Mouse (Mus musculus) hindbrain, embryonic 14.5 days (tissue): ENCODE measurements around the gene Trrap. TPM values are rescaled to one million over a fixed set of nuclear protein-coding genes. Genes with fewer than 3 reads are reported as not detected.

Source experiments
- ATAC-seq: fragments of 200-750 bp; cut with Nextera tagmentation; 2 replicates; pipeline ENCODE4 v1.8.0; 2017; ENCODE audit warnings: moderate number of reproducible peaks, mild to moderate bottlenecking, moderate TSS enrichment, moderate library complexity; ENCODE audit not compliant: low FRiP score
- DNase-seq: peaks from one replicate; pipeline ENCODE4 v3.0.0-alpha.2; 2015; ENCODE audit warnings: low spot score
- H3K27ac ChIP-seq: fragments of 300-500 bp; sonication (generic); 2 replicates; pipeline ENCODE4 v1.5.1; 2014; ENCODE audit warnings: mild to moderate bottlenecking, moderate library complexity
- H3K27me3 ChIP-seq: fragments of 300-500 bp; sonication (generic); 2 replicates; pipeline ENCODE4 v1.6.1; 2014; ENCODE audit warnings: mild to moderate bottlenecking, low read length, mixed read lengths; ENCODE audit not compliant: control insufficient read depth, insufficient read depth
- H3K36me3 ChIP-seq: fragments of 300-500 bp; sonication (generic); replicated peaks from 2 replicates; pipeline ENCODE4 v1.6.1; 2014; ENCODE audit not compliant: control insufficient read depth, insufficient read depth
- H3K4me1 ChIP-seq: fragments of 300-500 bp; sonication (generic); replicated peaks from 2 replicates; pipeline ENCODE4 v1.6.1; 2014; ENCODE audit warnings: antibody characterized with exemption, low read length, mixed read lengths; ENCODE audit not compliant: control insufficient read depth, insufficient read depth
- H3K4me2 ChIP-seq: fragments of 300-500 bp; sonication (generic); replicated peaks from 2 replicates; pipeline ENCODE4 v1.6.1; 2014; ENCODE audit warnings: mild to moderate bottlenecking, moderate library complexity
- H3K4me3 ChIP-seq: fragments of 300-500 bp; sonication (generic); replicated peaks from 2 replicates; pipeline ENCODE4 v1.5.1; 2014; ENCODE audit warnings: mild to moderate bottlenecking, low read length
- H3K9ac ChIP-seq: fragments of 300-500 bp; sonication (generic); 2 replicates; pipeline ENCODE4 v1.6.1; 2014
- H3K9me3 ChIP-seq: fragments of 300-500 bp; sonication (generic); 2 replicates; pipeline ENCODE4 v1.6.1; 2016; ENCODE audit warnings: low read length; ENCODE audit not compliant: control insufficient read depth
- WGBS: fragments of 180-500 bp; shearing (Covaris S2); extraction: QIAGEN DNeasy Blood & Tissue Kit; methylation state at CpG from one replicate; pipeline ENCODE4 v1.1.7; 2014; 5-methylcytosine and 5-hydroxymethylcytosine counted together
- polyA plus RNA-seq: library from polyadenylated mRNA; unstranded; fragments of >200 nt; fragmentation: Nextera tagmentation; extraction: Ambion mirVana; gene quantifications from 2 replicates; pipeline ENCODE4 v1.2.1, GENCODE M21; 2014

The Trrap gene
- polyA plus RNA-seq, 1 experiment from 2014 or later: 86.6 TPM

- Histone ChIP-seq H3K27me3 (no peaks in the 10 kb centered on the region), H3K9ac (no peak overlapping the region), H3K4me1 (no peaks in the 10 kb centered on the region), H3K4me2 (no peak overlapping the region), H3K36me3 (peaks cover 100% of the 10 kb centered on the region), H3K9me3 (no peaks in the 10 kb centered on the region), H3K4me3 (no peak overlapping the region), H3K27ac (no peak overlapping the region)
- DNase-seq (no peak), ATAC-seq (no peak)
- WGBS: 95% methylated on average over 8 of the region's 8 CpGs
These were observed 35.5 kb downstream of the Trrap start for GRCm38 (mm10) chr5:144803066-144803465.

GRCm38 (mm10) chr5:144804181-144804580 lies 36.6 kb downstream of the Trrap start:
- Histone ChIP-seq H3K9me3 (no peaks in the 10 kb centered on the region), H3K36me3 (peaks cover 100% of the 10 kb centered on the region), H3K27ac (no peak overlapping the region), H3K4me2 (no peak overlapping the region), H3K27me3 (no peaks in the 10 kb centered on the region), H3K4me1 (no peaks in the 10 kb centered on the region), H3K4me3 (no peak overlapping the region), H3K9ac (no peak overlapping the region)
- ATAC-seq (no peak), DNase-seq (no peak)
- 91% methylated on average over 7 of the region's 7 CpGs for WGBS

GRCm38 (mm10) chr5:144806931-144807330 lies 39.4 kb downstream of the Trrap start:
- H3K9ac ChIP-seq: no peak overlapping the region
- WGBS: 94% methylated on average over 10 of the region's 10 CpGs

GRCm38 (mm10) chr5:144828365-144829102 lies 61.0 kb downstream of the Trrap start:
- Histone ChIP-seq H3K36me3 (peaks cover 100% of the 10 kb centered on the region), H3K9me3 (no peaks in the 10 kb centered on the region), H3K27me3 (no peaks in the 10 kb centered on the region), H3K4me2 (no peak overlapping the region), H3K4me1 (no peaks in the 10 kb centered on the region), H3K9ac (no peak overlapping the region), H3K27ac (no peak overlapping the region), H3K4me3 (no peak overlapping the region)
- no peak for DNase-seq
- ATAC-seq: no peak
- 95% methylated on average over 20 of the region's 20 CpGs for WGBS

More at GRCm38 (mm10) chr5:144806931-144807330, 39.4 kb downstream of the Trrap start:
- Histone ChIP-seq H3K36me3 (peaks cover 100% of the 10 kb centered on the region), H3K4me1 (no peaks in the 10 kb centered on the region), H3K27ac (no peak overlapping the region), H3K4me2 (no peak overlapping the region), H3K9me3 (no peaks in the 10 kb centered on the region), H3K4me3 (no peak overlapping the region), H3K27me3 (no peaks in the 10 kb centered on the region)
- no peak for ATAC-seq
- no peak for DNase-seq

DNA sequence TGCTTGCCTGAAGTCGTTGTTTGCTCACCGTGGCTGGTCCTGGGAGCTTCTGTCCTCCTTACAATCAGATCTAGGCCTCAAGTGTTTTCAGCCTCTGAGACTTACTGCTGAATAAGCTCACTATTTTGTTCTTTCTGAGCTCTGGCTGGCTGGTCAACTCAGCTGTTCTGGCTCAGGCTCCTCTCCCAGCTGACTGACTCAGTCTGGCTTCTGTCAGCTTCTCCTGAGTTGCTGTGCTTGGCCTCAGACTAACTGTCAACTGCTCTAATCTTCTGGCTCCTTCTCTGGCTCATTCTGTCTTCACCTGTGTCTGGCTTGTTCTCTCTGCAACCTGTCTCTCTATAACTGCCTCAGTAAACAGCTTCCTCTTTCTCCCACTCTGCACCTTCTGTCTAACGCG lies 62.1 kb downstream of the Trrap start:
- Histone ChIP-seq H3K4me3 (no peak overlapping the region), H3K27ac (no peak overlapping the region), H3K36me3 (peaks cover 100% of the 10 kb centered on the region), H3K4me2 (no peak overlapping the region), H3K4me1 (no peaks in the 10 kb centered on the region), H3K9me3 (no peaks in the 10 kb centered on the region), H3K27me3 (no peaks in the 10 kb centered on the region), H3K9ac (no peak overlapping the region)
- no peak for ATAC-seq
- 95% methylated on average over 4 of the region's 4 CpGs for WGBS
- no peak for DNase-seq

- Histone ChIP-seq H3K4me1 (no peaks in the 10 kb centered on the region), H3K9me3 (no peaks in the 10 kb centered on the region), H3K9ac (no peak overlapping the region), H3K36me3 (peaks cover 100% of the 10 kb centered on the region), H3K4me3 (no peak overlapping the region), H3K4me2 (no peak overlapping the region), H3K27me3 (no peaks in the 10 kb centered on the region), H3K27ac (no peak overlapping the region)
- ATAC-seq: no peak
- no peak for DNase-seq
- 91% methylated on average over 9 of the region's 9 CpGs for WGBS
These were observed 64.4 kb downstream of the Trrap start for GRCm38 (mm10) chr5:144831840-144832469.

- H3K4me2 ChIP-seq: no peak overlapping the region
- H3K4me1 ChIP-seq: no peaks in the 10 kb centered on the region
- H3K9me3 ChIP-seq: no peaks in the 10 kb centered on the region
- no peak overlapping the region for H3K4me3 ChIP-seq
- ATAC-seq: no peak
- peak; percentile 25 for DNase-seq
- H3K9ac ChIP-seq: no peak overlapping the region
- peaks cover 100% of the 10 kb centered on the region for H3K36me3 ChIP-seq
- H3K27ac ChIP-seq: no peak overlapping the region
- H3K27me3 ChIP-seq: no peaks in the 10 kb centered on the region
- 97% methylated on average over 3 of the region's 3 CpGs for WGBS
These were observed 68.6 kb downstream of the Trrap start for GRCm38 (mm10) chr5:144836100-144836499.

GRCm38 (mm10) chr5:144845352-144845751 lies 77.8 kb downstream of the Trrap start:
- no peak for ATAC-seq
- Histone ChIP-seq H3K27ac (no peak overlapping the region), H3K4me3 (no peak overlapping the region), H3K9ac (no peak overlapping the region), H3K9me3 (no peaks in the 10 kb centered on the region), H3K27me3 (no peaks in the 10 kb centered on the region), H3K4me1 (no peaks in the 10 kb centered on the region), H3K4me2 (no peak overlapping the region), H3K36me3 (peaks cover 100% of the 10 kb centered on the region)
- WGBS: 96% methylated on average over 20 of the region's 20 CpGs
- no peak for DNase-seq

- Histone ChIP-seq H3K9me3 (no peaks in the 10 kb centered on the region), H3K4me3 (no peak overlapping the region), H3K36me3 (peaks cover 100% of the 10 kb centered on the region), H3K27me3 (no peaks in the 10 kb centered on the region), H3K4me2 (no peak overlapping the region), H3K9ac (no peak overlapping the region), H3K4me1 (no peaks in the 10 kb centered on the region), H3K27ac (no peak overlapping the region)
- DNase-seq: no peak
- 79% methylated on average over 5 of the region's 5 CpGs for WGBS
- ATAC-seq: no peak
These were observed 81.2 kb downstream of the Trrap start for GRCm38 (mm10) chr5:144848735-144849134.
